Mouse (Mus musculus) brain, embryonic 14.5 days (tissue): ENCODE results near the gene Uba52.

Experiments
- CTCF ChIP-seq: fragments of 200-500 bp; IDR thresholded peaks from 2 replicates; pipeline ENCODE4 v1.5.1; 2012; ENCODE audit warnings: inconsistent platforms, mild to moderate bottlenecking, moderate library complexity, borderline replicate concordance; ENCODE audit not compliant: insufficient read depth, insufficient read length; ENCODE audit errors: extremely low read depth
- POLR2A ChIP-seq: fragments of 200-500 bp; IDR thresholded peaks from 2 replicates; pipeline ENCODE4 v1.6.1; 2012; ENCODE audit warnings: mild to moderate bottlenecking, inconsistent platforms, borderline replicate concordance; ENCODE audit not compliant: poor library complexity, insufficient read depth, insufficient read length, severe bottlenecking; ENCODE audit errors: extremely low read depth

DNA sequence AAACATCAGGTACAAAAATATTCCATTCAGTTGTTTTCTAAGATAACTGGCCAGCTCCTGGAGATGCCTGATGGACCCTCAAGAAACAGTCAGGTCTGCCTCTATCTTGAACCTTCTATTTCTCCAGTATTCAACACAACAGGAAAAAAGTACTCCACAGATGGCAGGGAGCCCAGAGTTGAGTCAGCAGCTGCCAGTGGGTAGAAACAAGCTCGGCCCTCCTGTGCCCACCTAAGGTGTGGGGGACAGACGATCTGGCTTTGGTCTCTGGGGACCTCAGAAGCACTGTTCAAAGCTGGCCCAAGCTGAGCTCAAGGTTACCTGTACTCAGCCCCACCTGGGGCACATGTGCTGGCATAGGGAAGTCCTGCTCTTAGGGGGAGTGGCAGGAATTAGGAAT, 2.8 kb upstream of the Uba52 start:
- TF ChIP-seq CTCF (no peak), POLR2A (no peak)
